Mouse (Mus musculus) liver, embryonic 12.5 days (tissue): Measurements from ENCODE around the gene Plxnc1. TPM values are rescaled to one million over a fixed set of nuclear protein-coding genes. Genes with fewer than 3 reads are reported as not detected.

ENCODE experiments used
- ATAC-seq: fragments of 200-750 bp; cut with Nextera tagmentation; 2 replicates; pipeline ENCODE4 v1.8.0; 2017; ENCODE audit warnings: moderate number of reproducible peaks, mild to moderate bottlenecking, moderate library complexity
- H3K27ac ChIP-seq: fragments of 300-500 bp; sonication (generic); 2 replicates; pipeline ENCODE4 v1.5.1; 2016; ENCODE audit warnings: mild to moderate bottlenecking
- H3K27me3 ChIP-seq: fragments of 300-500 bp; sonication (generic); replicated peaks from 2 replicates; pipeline ENCODE4 v1.6.1; 2016; ENCODE audit warnings: mild to moderate bottlenecking, moderate library complexity
- H3K36me3 ChIP-seq: fragments of 300-500 bp; sonication (generic); 2 replicates; pipeline ENCODE4 v1.6.1; 2016; ENCODE audit warnings: mild to moderate bottlenecking, moderate library complexity
- H3K4me1 ChIP-seq: fragments of 300-500 bp; sonication (generic); 2 replicates; pipeline ENCODE4 v1.6.1; 2016
- H3K4me2 ChIP-seq: fragments of 300-500 bp; sonication (generic); 2 replicates; pipeline ENCODE4 v1.6.1; 2016; ENCODE audit warnings: mild to moderate bottlenecking, moderate library complexity
- H3K4me3 ChIP-seq: fragments of 300-500 bp; sonication (generic); 2 replicates; pipeline ENCODE4 v1.5.1; 2016; ENCODE audit warnings: mild to moderate bottlenecking, moderate library complexity
- H3K9ac ChIP-seq: fragments of 300-500 bp; sonication (generic); 2 replicates; pipeline ENCODE4 v1.6.1; 2016; ENCODE audit warnings: mild to moderate bottlenecking, moderate library complexity
- H3K9me3 ChIP-seq: fragments of 300-500 bp; sonication (generic); replicated peaks from 2 replicates; pipeline ENCODE4 v1.6.1; 2016; ENCODE audit warnings: mild to moderate bottlenecking, moderate library complexity
- WGBS: fragments of 180-500 bp; shearing (Covaris S2); methylation state at CpG from one replicate; pipeline ENCODE4 v1.1.7; 2016; ENCODE audit not compliant: insufficient replicate concordance; 5-methylcytosine and 5-hydroxymethylcytosine counted together
- polyA plus RNA-seq: library from polyadenylated mRNA; unstranded; fragments of >200 nt; fragmentation: Nextera tagmentation; extraction: Ambion mirVana; gene quantifications from 2 replicates; pipeline ENCODE4 v1.2.1, GENCODE M21; 2016

The Plxnc1 gene
- polyA plus RNA-seq, 1 experiment from 2014 or later = 4.4 TPM

GRCm38 (mm10) chr10:94931961-94932832 lies 12.4 kb downstream of the Plxnc1 start:
- ATAC-seq = peak; percentile 99
- H3K36me3 ChIP-seq = no peaks in the 10 kb centered on the region; the same call in 1 of the 2 replicates
- peak overlapping the region; percentile 97 for H3K27ac ChIP-seq
- H3K27me3 ChIP-seq = no peaks in the 10 kb centered on the region
- 16% methylated on average over 9 of the region's 9 CpGs for WGBS
- H3K9ac ChIP-seq = peak overlapping the region; percentile 49
- peak overlapping the region; percentile 55 for H3K4me2 ChIP-seq
- no peaks in the 10 kb centered on the region for H3K9me3 ChIP-seq
- H3K4me3 ChIP-seq = peak overlapping the region; percentile 35
- H3K4me1 ChIP-seq = peaks cover 82% of the 10 kb centered on the region

GRCm38 (mm10) chr10:94928164-94928563 lies 16.5 kb downstream of the Plxnc1 start:
- H3K9ac ChIP-seq = no peak overlapping the region
- H3K36me3 ChIP-seq = no peaks in the 10 kb centered on the region
- peak overlapping the region; percentile 10 for H3K27ac ChIP-seq
- WGBS = 56% methylated on average over 4 of the region's 4 CpGs
- H3K9me3 ChIP-seq = no peaks in the 10 kb centered on the region
- peaks cover 96% of the 10 kb centered on the region for H3K4me1 ChIP-seq
- H3K27me3 ChIP-seq = no peaks in the 10 kb centered on the region
- no peak for ATAC-seq
- no peak overlapping the region for H3K4me2 ChIP-seq
- no peak overlapping the region for H3K4me3 ChIP-seq

GRCm38 (mm10) chr10:94926297-94926696 lies 18.3 kb downstream of the Plxnc1 start:
- H3K9me3 ChIP-seq = no peaks in the 10 kb centered on the region
- WGBS = 84% methylated on average over 3 of the region's 3 CpGs
- H3K4me2 ChIP-seq = no peak overlapping the region
- no peaks in the 10 kb centered on the region for H3K27me3 ChIP-seq
- no peak overlapping the region for H3K9ac ChIP-seq
- peak overlapping the region; percentile 57 for H3K27ac ChIP-seq
- no peak for ATAC-seq
- no peaks in the 10 kb centered on the region for H3K36me3 ChIP-seq
- peaks cover 96% of the 10 kb centered on the region for H3K4me1 ChIP-seq
- H3K4me3 ChIP-seq = no peak overlapping the region

- 40% methylated on average over 4 of the region's 4 CpGs for whole genome bisulfite sequencing
- peak; percentile 46; the same call in 1 of the 2 replicates for ATAC-seq
- H3K27me3 ChIP-seq = no peaks in the 10 kb centered on the region
- H3K27ac ChIP-seq = peak overlapping the region; percentile 85
- H3K4me3 ChIP-seq = no peak overlapping the region
- peak overlapping the region; percentile 42 for H3K9ac ChIP-seq
- H3K9me3 ChIP-seq = no peaks in the 10 kb centered on the region
- peaks cover 97% of the 10 kb centered on the region for H3K4me1 ChIP-seq
- H3K36me3 ChIP-seq = no peaks in the 10 kb centered on the region; the same call in 1 of the 2 replicates
- H3K4me2 ChIP-seq = peak overlapping the region; percentile 57
These were observed 19.8 kb downstream of the Plxnc1 start for GRCm38 (mm10) chr10:94924878-94925277.

GRCm38 (mm10) chr10:94924450-94924849 lies 20.2 kb downstream of the Plxnc1 start:
- Histone ChIP-seq H3K27ac (peak overlapping the region; percentile 85), H3K27me3 (no peaks in the 10 kb centered on the region), H3K4me2 (peak overlapping the region; percentile 57), H3K9me3 (no peaks in the 10 kb centered on the region), H3K36me3 (no peaks in the 10 kb centered on the region; the same call in 1 of the 2 replicates), H3K4me1 (peaks cover 96% of the 10 kb centered on the region), H3K4me3 (no peak overlapping the region), H3K9ac (peak overlapping the region; percentile 42)
- peak; percentile 53 for ATAC-seq
- WGBS = 25% methylated on average over 4 of the region's 4 CpGs

- peak; percentile 77 for ATAC-seq
- H3K27me3 ChIP-seq = no peaks in the 10 kb centered on the region
- no peaks in the 10 kb centered on the region for H3K9me3 ChIP-seq
- peak overlapping the region; percentile 23 for H3K4me3 ChIP-seq
- H3K4me2 ChIP-seq = peak overlapping the region; percentile 57
- H3K9ac ChIP-seq = peak overlapping the region; percentile 49; the same call in 1 of the 2 replicates
- no peaks in the 10 kb centered on the region; the same call in 1 of the 2 replicates for H3K36me3 ChIP-seq
- H3K4me1 ChIP-seq = peaks cover 93% of the 10 kb centered on the region
- peak overlapping the region; percentile 88 for H3K27ac ChIP-seq
- 9% methylated on average over 7 of the region's 7 CpGs for WGBS
These were observed 21.3 kb downstream of the Plxnc1 start for GRCm38 (mm10) chr10:94923337-94923762.

- Histone ChIP-seq H3K4me2 (peak overlapping the region; percentile 57), H3K27ac (peak overlapping the region; percentile 88), H3K9me3 (no peaks in the 10 kb centered on the region), H3K36me3 (no peaks in the 10 kb centered on the region; the same call in 1 of the 2 replicates), H3K4me1 (peaks cover 94% of the 10 kb centered on the region), H3K27me3 (no peaks in the 10 kb centered on the region), H3K4me3 (no peak overlapping the region), H3K9ac (peak overlapping the region; percentile 49; the same call in 1 of the 2 replicates)
- ATAC-seq = no peak
- 51% methylated on average over 12 of the region's 12 CpGs for WGBS
These were observed 21.8 kb downstream of the Plxnc1 start for GRCm38 (mm10) chr10:94922848-94923247.

GRCm38 (mm10) chr10:94921751-94922150 lies 22.9 kb downstream of the Plxnc1 start:
- ATAC-seq = no peak
- Histone ChIP-seq H3K4me1 (peaks cover 94% of the 10 kb centered on the region), H3K9me3 (no peaks in the 10 kb centered on the region), H3K27me3 (no peaks in the 10 kb centered on the region), H3K36me3 (no peaks in the 10 kb centered on the region; the same call in 1 of the 2 replicates), H3K27ac (peak overlapping the region; percentile 88), H3K4me3 (no peak overlapping the region), H3K9ac (no peak overlapping the region), H3K4me2 (no peak overlapping the region)
- 79% methylated on average over 6 of the region's 6 CpGs for WGBS

- no peaks in the 10 kb centered on the region for H3K27me3 ChIP-seq
- 76% methylated on average over 8 of the region's 8 CpGs for WGBS
- no peak overlapping the region for H3K4me3 ChIP-seq
- no peak for ATAC-seq
- H3K4me1 ChIP-seq = peaks cover 95% of the 10 kb centered on the region
- no peak overlapping the region for H3K9ac ChIP-seq
- no peaks in the 10 kb centered on the region; the same call in 1 of the 2 replicates for H3K36me3 ChIP-seq
- H3K27ac ChIP-seq = peak overlapping the region; percentile 83
- H3K9me3 ChIP-seq = no peaks in the 10 kb centered on the region
- peak overlapping the region; percentile 70 for H3K4me2 ChIP-seq
These were observed 24.1 kb downstream of the Plxnc1 start for GRCm38 (mm10) chr10:94920526-94920925.

GRCm38 (mm10) chr10:94919960-94920359 lies 24.7 kb downstream of the Plxnc1 start:
- Histone ChIP-seq H3K4me1 (peaks cover 93% of the 10 kb centered on the region), H3K4me2 (peak overlapping the region; percentile 70), H3K36me3 (no peaks in the 10 kb centered on the region; the same call in 1 of the 2 replicates), H3K9me3 (no peaks in the 10 kb centered on the region), H3K4me3 (peak overlapping the region; percentile 58), H3K27ac (peak overlapping the region; percentile 83), H3K27me3 (no peaks in the 10 kb centered on the region), H3K9ac (peak overlapping the region; percentile 71)
- ATAC-seq = peak; percentile 64
- 51% methylated on average over 2 of the region's 2 CpGs for WGBS

- peaks cover 89% of the 10 kb centered on the region for H3K4me1 ChIP-seq
- no peaks in the 10 kb centered on the region for H3K27me3 ChIP-seq
- peak overlapping the region; percentile 70 for H3K4me2 ChIP-seq
- ATAC-seq = peak; percentile 83
- 20% methylated on average over 12 of the region's 12 CpGs for WGBS
- no peaks in the 10 kb centered on the region for H3K9me3 ChIP-seq
- no peaks in the 10 kb centered on the region; the same call in 1 of the 2 replicates for H3K36me3 ChIP-seq
- peak overlapping the region; percentile 71 for H3K9ac ChIP-seq
- H3K27ac ChIP-seq = peak overlapping the region; percentile 83
- H3K4me3 ChIP-seq = peak overlapping the region; percentile 58
These were observed 25.1 kb downstream of the Plxnc1 start for GRCm38 (mm10) chr10:94919552-94919951.

GRCm38 (mm10) chr10:94918618-94919017 lies 26.0 kb downstream of the Plxnc1 start:
- Histone ChIP-seq H3K9me3 (no peaks in the 10 kb centered on the region), H3K9ac (peak overlapping the region; percentile 71), H3K4me3 (peak overlapping the region; percentile 58), H3K36me3 (no peaks in the 10 kb centered on the region; the same call in 1 of the 2 replicates), H3K4me1 (peaks cover 88% of the 10 kb centered on the region), H3K27me3 (no peaks in the 10 kb centered on the region), H3K27ac (peak overlapping the region; percentile 83), H3K4me2 (peak overlapping the region; percentile 70)
- WGBS = 59% methylated on average over 7 of the region's 7 CpGs
- no peak for ATAC-seq
